Mouse (Mus musculus) cerebellum, postnatal 25 days (tissue): Measurements from ENCODE around the gene Tmem94.
A peak's percentile ranks its signal among the peaks of the same experiment; 100 is the strongest.
"Not testable (repeated sequence)": the region's sequence is repeated elsewhere in the genome, so short reads cannot be mapped to it uniquely, and the experiment has no call there.

Experiments
- DNase-seq, 2 experiments: peaks; one replicate each; pipeline ENCODE4 v3.0.0; 2021; ENCODE audit warnings: mixed read lengths in 2 of 2

Tmem94 gene

DNA sequence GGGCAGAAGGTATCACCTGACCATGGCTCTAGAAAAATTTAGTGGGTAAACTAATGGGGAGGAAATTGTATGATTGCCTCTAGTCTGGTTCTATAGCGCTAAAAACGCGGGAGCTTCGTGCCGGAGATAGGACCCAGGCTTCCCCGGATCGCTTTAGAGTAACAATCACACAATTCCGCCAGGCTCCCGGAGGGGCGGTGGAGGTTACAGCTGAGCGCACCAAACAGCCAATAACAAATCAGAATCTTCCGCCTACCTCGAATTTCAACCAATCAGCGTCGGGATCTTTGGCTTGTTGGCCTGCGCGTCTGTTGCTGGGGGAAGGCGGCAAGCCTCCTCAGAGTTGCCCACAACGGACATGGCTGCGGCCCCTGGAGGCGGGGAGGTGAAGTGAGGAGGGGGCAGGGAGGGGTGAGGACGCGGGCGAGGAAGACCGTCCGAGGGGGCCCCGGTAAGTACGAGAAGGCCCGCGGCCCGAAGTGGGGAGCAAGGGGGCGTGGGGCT, at the start of gene Tmem94:
TSS of gene Tmem94 (plus strand) at position 331 of the 504 bp plus-strand sequence.
- DNase-seq = peak; percentile 97 to 98

DNA sequence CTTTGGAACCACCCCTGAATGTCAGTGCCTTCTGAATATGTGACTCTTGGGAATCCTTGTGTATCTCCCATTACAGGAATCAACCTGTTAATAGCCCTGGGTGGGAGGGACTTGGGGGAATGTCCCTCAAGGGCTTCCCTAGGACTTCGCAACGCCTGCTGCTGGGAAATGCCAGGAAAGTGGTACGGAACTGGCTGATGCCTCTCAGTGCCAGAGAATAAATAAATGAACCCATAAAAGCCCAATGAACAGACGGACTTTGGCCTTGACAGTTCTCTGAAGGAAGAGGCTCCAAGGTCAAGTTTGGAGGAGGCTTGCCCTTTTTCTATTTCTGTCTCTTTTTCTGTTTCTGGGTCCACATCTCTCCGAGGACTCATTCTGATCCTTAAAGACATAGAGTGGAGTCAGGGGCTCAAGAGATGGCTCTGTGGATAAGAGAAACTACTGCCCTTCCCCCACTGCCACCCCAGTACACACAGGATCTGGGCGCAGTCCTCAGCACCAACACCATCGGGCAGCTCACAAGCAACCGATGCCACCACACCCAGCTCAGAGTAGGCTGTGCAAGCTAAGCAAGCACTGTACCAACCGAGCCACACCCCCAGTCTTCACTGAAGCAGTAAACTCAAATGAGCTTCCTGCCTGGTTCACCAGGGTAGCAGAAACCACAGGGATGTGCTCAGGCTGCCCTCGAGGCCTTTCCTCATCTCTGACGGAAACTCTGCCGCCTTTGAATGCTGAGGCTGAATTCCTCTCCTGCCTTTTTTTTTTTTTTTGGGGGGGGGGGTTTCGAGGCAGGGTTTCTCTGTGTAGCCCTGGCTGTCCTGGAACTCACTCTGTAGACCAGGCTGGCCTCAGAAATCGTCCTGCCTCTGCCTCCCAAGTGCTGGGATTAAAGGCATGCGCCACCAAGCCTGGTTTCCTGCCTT, 48.6 kb upstream of the Tmem94 start:
- no peak for DNase-seq

DNA sequence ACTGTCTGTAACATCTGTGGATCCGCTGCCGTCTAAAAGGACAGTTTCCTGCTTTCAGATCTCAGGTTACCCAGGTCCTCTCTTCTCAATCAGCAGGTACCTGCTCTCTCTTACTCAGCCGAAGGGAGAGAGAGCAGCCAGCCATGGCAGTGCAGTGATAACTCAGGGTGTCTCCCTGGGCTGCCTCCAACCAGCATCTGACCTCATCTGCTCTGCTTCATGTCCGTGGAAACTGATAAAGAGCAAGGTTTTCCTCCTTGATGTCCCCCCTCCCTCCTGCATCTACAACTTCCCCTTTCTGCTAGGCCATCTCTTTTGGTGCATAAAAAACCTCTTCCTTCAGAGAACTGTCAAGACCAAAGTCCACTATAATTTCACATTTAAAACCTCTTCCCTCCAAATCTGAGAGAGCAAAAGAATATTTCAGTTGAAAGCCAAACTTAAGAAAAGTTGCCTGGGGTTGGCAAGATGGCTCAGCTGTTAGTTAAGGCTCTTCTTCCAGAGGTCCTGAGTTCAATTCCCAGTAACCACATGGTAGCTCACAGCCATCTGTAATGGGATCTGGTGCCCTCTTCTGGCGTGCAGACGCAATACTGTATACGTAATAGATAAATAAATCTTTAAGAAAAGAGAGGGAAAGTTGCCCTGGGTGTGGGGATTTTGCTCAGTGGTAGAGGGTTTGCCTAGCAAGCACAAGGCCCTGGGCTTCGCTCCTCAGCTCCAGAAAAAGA, 47.4 kb upstream of the Tmem94 start:
- DNase-seq = peak in 1 of 2 experiments; percentile 59

DNA sequence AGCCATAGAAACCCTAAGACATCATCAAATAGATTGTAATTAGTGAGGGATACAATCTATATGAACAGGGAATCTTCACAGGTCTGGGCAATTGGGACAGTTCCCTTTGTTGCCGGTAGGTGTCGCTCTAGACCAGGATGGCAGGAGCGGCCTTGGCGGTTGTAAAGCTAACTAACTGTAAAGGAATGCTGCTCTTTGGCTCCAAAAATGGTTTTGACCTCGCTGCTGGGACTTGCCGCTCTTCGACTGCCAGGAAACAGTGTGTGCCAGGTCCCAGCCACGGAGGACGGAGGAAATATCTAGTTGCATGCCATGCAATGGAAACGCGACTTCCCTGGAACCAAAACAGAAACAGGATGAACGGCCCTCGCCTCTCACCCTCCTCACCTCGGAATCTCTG, 42.6 kb upstream of the Tmem94 start:
- DNase-seq = peak; percentile 91 to 93

DNA sequence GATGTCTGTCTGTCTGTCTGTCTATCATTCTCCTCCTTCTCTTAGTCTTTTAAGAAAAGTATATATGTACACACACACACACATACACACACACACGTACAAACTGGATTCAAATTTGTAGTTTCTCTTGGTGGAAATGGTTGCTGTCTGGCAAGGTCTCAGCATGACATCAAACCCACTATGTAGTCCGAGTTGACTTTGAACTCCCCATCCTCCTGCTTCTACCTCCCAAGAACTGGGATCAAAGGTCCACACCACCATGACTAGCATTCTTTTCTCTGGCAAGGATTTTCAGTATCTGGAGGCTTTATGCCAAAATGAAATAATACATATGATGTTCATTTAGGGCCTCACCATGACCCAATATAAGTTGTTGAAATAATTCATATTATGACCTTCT, 42.0 kb upstream of the Tmem94 start:
- no peak for DNase-seq

DNA sequence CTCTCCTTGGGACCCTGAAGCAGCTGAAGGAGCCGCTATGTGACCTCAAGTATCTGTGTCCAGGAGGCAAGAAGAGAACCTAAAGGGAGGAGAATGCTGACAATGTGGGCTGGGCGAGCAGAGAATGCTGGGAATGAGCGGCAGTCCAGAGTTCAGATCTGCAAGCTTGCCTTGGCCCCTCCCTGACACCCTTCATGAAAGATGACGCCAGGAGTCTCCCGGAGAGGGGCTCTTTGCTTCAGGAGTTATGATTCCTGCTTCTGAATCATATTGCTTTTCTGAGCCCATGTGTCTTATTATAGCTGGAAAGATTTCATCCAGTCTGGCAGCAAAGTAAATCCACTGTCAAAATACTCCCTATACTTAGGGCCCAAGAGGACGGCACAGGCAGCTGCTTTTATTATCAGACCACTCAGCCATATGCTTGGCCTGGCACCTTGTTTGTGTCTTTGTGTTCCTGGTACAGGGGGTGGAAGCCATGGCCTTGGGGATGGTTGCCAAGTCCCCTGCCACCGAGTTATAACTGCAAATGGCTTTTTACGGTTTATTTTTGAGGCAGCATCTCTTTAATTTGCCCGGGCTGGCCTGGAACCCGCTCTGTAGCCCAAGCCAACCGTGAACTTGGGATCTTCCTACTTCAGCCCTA, 31.1 kb upstream of the Tmem94 start:
- no peak for DNase-seq

DNA sequence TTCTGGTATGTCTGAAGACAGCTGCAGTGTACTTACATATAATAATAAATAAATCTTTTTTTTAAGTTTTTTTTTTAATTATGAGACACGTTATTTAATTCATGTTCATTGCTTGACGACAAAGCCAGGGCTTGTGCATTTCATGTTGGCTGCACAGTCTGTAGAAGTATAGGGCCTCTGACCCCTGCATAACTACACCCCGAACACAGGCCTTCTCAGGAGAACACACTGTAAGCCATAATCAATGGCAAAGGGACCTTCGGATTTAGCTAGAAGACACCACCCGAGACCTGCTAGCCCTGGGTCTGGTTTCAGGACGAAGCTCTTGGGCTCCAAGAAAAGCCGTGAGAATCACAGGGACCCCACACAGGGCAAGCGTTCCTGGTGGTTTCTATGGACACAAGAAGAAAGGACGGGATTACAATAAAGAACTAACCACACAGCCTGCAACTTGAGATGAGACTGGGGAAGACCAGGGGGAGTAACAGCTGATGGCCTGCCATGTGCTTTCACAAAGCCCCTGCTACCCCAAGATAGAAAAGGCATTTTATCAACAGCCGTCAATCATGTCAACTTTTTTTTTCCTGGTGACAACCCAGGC, 27.5 kb upstream of the Tmem94 start:
- DNase-seq = no peak

DNA sequence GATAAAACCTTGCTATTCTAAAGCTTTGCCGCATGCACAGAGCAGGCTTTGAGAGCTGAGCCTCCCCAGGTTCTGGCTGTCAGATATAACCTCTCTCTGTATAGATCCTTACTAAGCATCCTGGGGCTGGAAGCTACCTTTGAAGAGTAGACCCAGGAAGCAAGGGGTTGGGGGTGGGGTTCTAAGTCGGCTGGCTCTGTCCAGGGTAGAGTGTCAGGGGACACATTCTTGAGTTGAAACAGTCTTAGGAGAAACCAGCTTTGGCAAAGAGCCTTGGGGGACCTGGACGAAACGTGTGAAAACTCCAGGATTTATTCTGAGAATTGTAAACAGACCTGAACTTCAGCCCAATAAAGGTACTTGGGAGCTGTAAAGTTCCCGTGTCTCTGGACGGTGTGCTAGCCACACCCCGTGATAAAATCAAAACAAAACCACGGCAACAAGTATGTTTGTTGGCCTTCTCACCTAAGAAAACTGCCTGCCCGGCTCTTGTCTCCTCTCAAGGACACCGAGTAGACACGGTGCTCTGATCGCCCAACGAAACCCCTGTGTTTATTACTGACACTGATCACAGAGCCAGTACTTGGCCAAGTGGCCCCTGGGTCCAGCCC, 26.9 kb upstream of the Tmem94 start:
- DNase-seq = no peak

DNA sequence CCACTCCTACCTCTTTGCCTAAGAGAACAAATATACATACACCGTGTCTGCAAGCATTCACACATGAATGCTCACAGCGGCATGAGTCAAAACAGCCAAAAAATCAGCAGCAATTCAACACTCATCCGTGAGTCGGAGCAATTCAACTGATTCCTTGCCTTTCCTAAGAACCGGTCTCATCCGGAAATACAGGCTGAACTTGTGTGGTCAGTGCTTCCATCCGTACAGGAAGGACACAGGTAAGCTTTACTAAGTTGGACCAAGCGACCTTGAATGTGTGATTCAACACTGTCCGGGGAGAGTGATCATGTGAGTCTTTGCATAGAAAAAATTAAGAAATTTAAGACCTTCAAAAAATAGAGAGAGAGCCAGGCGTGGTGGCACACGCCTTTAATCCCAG, 24.2 kb upstream of the Tmem94 start:
- DNase-seq = no peak

DNA sequence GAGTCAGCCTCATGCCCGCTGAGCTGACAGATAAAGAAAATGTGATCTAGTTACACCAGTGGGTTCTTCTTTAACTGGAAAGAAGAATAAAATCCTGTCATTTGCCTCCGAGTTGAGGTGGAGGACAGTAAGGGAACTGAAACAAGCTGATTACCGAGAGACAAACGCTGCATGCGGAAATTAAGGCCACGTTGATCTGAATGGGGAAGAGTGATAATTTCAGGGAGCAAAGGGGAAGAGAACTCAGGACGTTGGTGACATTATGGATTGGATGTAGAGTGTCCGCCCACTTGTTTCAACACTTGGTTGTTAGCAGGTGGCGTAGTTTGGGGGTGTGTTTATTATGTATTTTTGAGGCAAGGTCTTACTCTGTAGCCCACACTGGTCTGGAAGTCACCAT, 22.3 kb upstream of the Tmem94 start:
- DNase-seq = no peak

DNA sequence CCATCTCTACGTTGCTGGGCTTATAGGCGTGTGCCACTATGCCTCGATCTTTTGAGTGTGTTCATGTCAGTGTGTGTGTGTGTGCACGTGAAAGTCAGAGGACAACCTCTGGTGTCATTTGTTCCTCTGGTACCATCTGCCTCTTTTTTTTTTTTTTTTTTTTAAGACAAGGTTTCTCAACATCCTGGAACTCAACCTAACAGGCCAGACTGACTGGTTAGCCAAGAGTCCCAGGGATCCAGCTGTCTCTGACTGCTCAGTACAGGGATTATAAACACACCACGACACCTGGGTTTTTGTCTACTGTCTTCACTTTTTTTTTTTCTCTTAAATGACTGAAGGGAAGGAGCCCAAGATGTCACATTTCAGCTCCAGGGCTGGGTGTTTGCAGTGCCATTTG, 20.8 kb upstream of the Tmem94 start:
- no peak for DNase-seq

DNA sequence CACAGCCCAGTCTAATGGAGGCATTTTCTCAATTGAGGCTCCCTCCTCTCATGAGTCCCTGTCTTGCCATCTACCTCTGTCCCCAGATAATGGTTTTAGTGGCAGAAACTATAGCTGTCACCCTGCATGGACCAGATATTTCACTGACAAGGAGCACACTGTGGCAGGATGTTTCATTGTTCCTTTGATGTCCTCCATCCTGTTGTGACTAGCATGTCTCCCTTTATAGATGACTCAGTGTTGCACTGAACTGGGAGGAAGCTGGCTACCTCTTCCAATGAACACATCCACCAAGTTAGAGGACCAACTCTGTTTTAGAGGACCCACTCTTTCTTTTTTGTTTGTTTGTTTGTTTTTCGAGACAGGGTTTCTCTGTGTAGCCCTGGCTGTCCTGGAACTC, 19.1 kb upstream of the Tmem94 start:
- DNase-seq = no peak

DNA sequence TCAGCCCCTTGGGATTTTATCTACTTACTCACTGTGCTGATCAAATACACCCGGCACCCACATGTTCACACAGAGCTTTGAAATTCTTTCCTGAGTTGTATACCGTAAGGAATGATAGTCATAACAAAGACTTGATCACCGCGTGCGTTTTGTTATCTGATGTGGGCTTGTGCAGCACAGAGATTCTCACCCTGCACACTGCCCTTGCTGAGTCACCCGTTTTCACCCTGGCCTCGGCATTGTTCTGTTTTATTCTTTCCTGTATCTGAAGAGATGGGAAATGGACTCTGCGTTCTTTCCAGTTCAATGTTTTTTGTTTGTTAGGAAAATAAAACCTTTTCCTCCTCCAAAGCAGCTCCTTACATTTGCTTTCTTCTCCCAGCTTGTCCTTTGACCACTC, 18.5 kb upstream of the Tmem94 start:
- no peak for DNase-seq

DNA sequence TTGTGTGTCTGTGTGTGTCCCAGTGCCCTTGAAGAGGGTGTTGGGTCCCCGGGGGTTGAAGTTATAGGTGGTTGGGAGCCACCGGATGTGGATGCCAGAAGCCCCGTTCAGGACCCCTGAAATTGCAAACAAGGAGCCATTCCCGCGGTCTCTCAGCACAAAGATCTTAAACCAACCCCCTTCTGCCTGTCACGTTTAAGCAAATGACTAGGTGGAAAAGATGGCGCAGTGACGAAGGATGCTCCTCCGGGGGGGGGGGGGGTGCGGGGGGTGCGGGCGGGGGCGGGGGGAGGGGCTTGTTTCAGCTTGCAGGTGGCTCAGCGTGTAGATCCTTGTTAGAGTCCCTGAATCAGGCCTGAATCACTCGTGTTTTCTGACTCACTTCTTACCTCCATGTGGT, 17.9 kb upstream of the Tmem94 start:
- DNase-seq = no peak

DNA sequence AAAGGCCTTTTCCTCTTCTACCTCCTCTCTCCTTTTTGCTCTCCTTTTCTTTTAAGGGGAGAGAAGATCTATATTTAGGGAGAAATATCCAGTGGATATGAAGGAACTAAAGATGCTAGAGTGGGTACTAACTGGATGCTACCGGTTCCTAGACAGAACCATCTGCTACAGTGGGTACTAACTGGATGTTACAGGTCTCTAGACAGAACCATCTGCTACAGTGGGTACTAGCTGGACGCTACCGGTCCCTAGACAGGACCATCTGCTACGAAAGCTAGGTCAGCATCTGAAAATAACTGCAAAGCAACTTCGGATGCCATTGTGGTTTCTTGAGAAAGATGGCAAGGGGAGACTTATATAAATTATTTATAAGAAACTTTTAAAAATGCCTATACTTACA, 15.4 kb upstream of the Tmem94 start:
- DNase-seq = peak; percentile 34 to 46

DNA sequence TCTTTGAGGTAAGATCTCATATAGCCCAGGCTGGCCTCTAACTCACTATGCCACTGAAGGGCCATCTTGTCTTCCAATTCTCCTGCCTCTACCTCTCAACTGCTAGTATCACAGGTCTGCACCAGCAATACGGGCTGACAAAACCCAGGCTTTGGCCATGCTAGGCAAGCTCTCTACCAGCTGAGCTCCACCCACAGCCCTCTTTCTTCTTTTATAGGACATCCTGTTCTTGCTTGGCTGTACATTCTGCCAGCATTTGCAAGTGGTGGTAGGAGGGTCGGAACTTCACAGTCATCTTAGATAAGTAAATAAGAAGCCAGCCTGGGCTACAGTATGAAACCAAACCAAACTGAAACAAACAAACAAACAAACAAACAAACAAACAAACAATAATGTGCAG, 13.5 kb upstream of the Tmem94 start:
- DNase-seq = no peak

DNA sequence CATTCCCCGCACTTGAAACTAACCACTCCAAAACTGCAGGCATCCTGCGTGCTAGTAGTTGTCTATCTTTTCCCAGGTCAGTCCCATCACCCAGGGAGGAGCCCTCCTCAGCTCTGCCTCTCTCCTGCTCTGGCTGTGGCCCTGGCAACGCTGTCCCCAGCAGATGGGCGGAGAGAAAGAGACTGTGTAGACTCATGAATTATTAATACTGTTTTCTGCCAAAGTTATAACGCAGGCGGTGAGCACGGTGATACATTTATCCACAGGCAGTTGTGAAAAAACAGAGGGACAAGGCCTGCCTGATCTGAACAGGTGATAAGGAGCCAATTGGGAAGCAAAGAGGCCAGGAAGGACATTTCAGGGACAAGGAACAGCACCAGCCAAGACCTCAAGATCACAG, 12.6 kb upstream of the Tmem94 start:
- no peak for DNase-seq

DNA sequence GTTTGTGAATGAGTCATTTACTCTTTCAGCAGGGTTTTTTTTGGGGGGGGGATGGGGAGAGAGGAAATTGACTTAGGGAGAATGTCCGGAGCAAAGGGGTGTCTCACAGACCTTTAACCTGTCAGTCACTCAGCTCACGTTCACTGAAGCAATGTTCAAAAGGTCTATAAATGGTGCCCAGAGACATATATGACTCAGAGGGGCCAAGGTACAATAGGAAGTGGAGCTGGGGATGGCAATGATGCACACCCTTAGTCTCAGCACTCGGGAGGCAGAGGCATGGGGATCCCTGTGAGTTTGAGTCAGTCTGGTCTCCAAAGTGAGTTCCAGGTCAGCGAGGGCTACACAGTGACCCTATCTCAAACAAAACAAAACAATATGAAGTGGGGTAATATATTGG, 11.7 kb upstream of the Tmem94 start:
- DNase-seq = no peak

DNA sequence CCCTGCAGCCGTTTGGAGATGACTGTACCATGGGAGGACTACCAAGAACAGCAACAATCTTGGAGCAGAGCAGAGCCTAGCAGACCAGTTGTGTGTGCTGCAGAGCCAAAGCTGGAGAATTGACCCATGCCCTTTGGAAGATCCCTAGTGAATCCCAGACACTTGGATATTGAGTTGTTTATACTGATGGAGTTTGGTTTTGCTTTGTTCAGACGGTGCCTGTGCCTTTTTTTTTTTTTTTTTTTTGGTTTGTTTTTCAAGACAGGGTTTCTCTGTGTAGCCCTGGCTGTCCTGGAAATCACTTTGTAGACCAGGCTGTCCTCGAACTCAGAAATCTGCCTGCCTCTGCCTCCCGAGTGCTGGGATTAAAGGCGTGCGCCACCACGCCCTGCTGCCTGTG, 3.1 kb upstream of the Tmem94 start:
- not testable (repeated sequence) for DNase-seq

DNA sequence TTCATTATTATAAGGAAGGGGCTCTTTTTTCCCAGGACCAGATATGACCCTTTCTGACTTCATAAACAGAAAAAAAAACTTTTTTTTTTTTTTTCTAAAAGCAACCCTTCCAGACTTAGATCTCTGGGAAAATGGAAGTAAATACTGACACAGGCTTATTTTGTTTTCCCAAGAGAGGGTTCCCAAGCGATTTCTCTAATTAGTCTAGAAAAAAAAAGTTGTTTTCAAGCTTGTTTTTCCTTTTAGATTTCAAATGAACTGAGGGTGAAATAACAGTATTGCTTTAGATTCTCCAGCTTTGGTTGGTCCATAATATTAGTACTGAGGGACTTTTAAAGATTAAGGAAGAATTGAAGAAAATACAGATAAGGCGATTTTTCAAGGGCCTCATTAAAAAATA, 535 bp upstream of the Tmem94 start:
- no peak for DNase-seq

DNA sequence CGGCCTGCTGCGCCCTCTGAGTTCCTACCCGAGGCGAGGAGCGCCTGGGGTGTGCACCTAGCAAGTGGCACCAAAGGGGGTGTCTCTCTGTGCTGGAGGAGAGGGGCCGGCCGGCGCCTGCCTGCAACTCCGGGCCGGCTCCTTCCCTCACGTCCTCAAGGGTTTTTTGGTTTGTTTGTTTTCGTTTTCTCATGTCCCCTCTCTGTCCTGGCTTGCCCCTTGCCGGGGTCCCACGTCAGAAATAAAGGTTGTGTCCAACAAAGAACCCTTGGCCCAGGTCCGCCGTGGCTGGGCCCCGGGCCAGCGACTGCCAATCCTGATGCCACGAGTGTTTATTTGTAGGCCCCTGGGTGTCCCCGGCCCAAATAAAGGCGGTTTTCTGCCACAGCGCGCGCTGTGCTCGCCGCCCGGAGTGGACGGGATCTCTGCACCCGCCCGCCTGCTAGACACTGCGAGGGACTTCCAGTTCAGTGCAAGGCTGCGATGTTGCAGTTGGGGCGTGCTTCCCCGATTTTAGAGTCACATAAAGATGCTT, 441 bp downstream of the Tmem94 start:
- peak in 1 of 2 experiments; percentile 78 for DNase-seq

DNA sequence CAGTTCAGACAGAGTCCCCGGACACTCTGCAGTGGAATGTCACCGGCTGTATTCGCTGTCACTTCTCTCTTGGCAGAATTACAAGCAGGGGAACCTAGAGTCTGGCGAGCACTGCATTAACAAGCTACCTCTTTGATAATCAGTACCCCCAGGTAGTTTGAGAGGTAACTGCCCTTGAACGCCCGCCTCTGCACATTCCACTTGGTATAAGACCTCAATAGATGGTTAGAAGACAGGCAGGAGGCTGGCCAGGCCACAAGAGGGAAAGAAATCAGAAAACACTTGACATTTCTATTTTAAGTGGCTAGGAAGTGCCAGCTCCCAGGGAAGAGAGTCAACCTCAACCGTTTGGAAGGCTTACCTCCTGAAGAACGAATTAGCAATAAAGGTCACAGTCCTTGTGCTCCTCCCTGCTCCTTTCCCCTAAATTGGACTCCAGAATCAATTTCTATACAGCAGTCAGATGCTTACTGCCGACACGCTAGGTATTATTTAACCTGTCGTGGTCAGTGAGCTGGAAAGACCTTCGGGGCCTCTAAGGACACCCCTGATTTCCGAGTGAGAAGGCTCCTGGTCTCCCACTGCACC, 1.2 kb downstream of the Tmem94 start:
- peak; percentile 34 to 45 for DNase-seq
